Mouse (Mus musculus): ENCODE results near the gene Poc1b. TPM values are rescaled to one million over a fixed set of nuclear protein-coding genes. Genes with fewer than 3 reads are reported as not detected.

The Poc1b gene
- polyA plus RNA-seq, 1 experiment from 2014 or later, result 10.0 TPM

DNA sequence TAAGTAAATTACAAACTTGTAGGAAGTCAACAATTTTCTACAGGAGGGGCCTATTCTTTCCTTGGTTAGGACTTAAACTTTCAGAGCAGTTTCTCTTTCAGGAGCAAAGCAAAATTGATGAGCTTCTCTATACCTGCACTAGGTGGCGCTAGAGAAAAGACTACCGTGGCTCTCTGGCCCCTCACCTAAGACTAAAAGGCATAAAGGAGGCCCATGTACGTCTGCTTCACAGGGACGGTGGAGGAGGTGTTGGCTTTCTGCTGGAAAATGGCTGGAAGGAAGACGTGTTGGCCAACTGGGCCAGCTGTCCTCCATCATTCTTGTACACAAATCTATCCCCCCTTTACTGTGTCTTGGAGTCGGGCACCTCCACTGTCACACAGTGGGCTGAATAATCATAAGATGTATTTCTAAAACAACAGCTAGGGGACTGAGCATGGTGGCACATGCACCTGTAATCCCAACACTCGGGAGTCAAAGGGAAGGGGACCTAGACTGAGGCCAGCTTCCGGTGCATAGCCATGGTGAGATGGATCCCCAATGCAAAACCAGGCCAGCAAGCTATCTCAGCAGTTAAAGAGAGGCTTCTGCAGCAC is 55.2 kb downstream of the Poc1b start:
- WGBS, result 35% methylated on average over 8 of the region's 8 CpGs
- H3K4me2 ChIP-seq, result no peak overlapping the region
- no peak overlapping the region for H3K4me3 ChIP-seq
- H3K9me3 ChIP-seq, result no peaks in the 10 kb centered on the region
- no peak for ATAC-seq (ENCODE audit: extremely low read depth, insufficient number of reproducible peaks, low FRiP score, low TSS enrichment)
- peaks cover 11% of the 10 kb centered on the region for H3K36me3 ChIP-seq
- no peak overlapping the region for H3K27ac ChIP-seq (replicated peaks)
- H3K4me1 ChIP-seq, result peaks cover 12% of the 10 kb centered on the region
- no peaks in the 10 kb centered on the region for H3K27me3 ChIP-seq (replicated peaks)
- no peak overlapping the region for H3K9ac ChIP-seq

DNA sequence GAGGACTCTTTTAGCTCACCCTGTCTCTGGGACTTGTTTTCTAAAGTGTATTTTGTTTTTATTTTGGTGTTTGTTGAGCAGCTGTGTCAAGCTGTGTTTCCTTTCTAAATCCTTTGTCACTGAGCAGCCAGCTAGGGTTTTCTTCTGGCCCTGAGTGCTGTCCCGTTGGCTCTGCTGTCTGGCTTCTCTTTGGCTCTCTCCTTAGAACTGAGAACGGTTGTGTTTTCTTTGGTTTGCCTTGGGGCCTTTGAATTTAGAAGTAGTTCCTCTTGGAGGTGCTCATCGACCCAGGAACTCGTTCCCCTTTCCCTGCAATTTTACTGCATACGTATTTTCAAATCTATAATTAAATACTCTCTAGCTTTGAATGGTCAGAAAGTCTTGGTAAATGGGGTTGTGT is 56.2 kb downstream of the Poc1b start:
- Histone ChIP-seq H3K27ac (replicated peaks) (no peak overlapping the region), H3K4me3 (no peak overlapping the region), H3K9me3 (no peaks in the 10 kb centered on the region), H3K4me2 (no peak overlapping the region), H3K36me3 (peaks cover 6% of the 10 kb centered on the region), H3K27me3 (replicated peaks) (no peaks in the 10 kb centered on the region), H3K9ac (no peak overlapping the region), H3K4me1 (peaks cover 12% of the 10 kb centered on the region)
- WGBS, result 87% methylated on average over 5 of the region's 5 CpGs
- no peak for ATAC-seq (ENCODE audit: extremely low read depth, insufficient number of reproducible peaks, low FRiP score, low TSS enrichment)

DNA sequence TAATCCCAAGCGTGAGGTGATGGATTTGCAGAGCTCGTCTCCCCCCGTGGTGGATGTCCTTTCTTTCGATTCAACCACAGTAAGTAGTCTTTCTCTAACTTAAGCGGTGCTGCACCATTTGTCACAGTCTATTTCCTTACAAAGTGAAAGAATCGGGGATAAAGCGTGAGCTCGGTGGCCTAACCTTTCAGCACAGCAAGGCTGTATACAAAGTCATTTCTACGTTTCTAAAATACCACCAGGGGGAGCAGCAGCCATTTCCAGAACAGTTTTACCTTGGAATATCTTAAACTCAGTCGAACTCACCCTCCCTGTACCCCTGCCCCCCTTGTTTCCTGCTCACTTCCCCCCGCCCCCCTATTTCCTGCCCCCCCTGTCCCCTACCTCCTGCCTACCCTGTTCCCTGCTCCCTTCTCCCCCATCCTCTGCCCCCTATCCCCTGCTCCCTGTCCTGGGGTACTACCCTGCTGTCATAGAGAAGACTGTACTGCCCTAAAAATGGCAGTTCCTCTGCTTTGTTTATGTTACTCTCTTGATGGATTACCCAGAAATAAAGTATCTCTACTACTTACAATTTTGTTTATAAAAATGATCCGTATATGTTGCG is 58.1 kb downstream of the Poc1b start:
- peak overlapping the region; percentile 26; the same call in 1 of the 2 replicates for H3K27ac ChIP-seq (replicated peaks)
- ATAC-seq (ENCODE audit: extremely low read depth, insufficient number of reproducible peaks, low FRiP score, low TSS enrichment), result no peak
- H3K9me3 ChIP-seq, result no peaks in the 10 kb centered on the region
- peaks cover 4% of the 10 kb centered on the region for H3K36me3 ChIP-seq
- no peaks in the 10 kb centered on the region for H3K27me3 ChIP-seq (replicated peaks)
- peak overlapping the region; percentile 29; the same call in 1 of the 2 replicates for H3K4me2 ChIP-seq
- WGBS, result 44% methylated on average over 13 of the region's 13 CpGs
- no peak overlapping the region for H3K4me3 ChIP-seq
- H3K9ac ChIP-seq, result no peak overlapping the region
- H3K4me1 ChIP-seq, result peaks cover 26% of the 10 kb centered on the region

DNA sequence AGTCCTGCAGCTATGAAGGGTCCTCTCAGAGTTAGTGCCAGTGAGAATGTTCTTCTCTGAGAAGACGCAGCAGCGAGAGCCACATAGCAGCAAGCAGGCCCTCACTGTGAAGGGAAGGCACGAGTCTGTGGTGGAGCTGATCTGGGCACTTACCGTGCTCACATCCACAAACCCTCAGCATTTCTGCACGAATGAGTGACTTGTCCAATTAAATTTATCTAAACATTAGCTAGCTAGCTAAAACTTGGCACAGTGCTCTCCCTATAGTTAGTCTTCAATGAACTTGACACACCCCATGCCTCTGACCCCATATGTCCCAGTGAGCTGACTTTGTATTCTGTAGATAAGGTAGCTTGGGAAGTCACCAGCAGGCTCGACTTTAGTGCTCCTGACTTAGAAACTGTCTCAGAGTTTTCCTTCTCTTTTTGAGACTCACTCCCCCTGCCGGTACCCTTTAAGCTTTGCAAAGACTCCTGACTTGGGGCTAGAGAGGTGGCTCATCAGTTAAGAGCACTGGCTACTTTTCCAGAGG is 59.0 kb downstream of the Poc1b start:
- Histone ChIP-seq H3K27ac (replicated peaks) (peak overlapping the region; percentile 26; the same call in 1 of the 2 replicates), H3K4me3 (no peak overlapping the region), H3K4me1 (peaks cover 30% of the 10 kb centered on the region), H3K9me3 (no peaks in the 10 kb centered on the region), H3K36me3 (no peaks in the 10 kb centered on the region; the same call in 1 of the 2 replicates), H3K27me3 (replicated peaks) (no peaks in the 10 kb centered on the region), H3K4me2 (no peak overlapping the region), H3K9ac (no peak overlapping the region)
- WGBS, result 52% methylated on average over 7 of the region's 7 CpGs
- no peak; the same call in 1 of the 2 replicates for ATAC-seq (ENCODE audit: extremely low read depth, insufficient number of reproducible peaks, low FRiP score, low TSS enrichment)

DNA sequence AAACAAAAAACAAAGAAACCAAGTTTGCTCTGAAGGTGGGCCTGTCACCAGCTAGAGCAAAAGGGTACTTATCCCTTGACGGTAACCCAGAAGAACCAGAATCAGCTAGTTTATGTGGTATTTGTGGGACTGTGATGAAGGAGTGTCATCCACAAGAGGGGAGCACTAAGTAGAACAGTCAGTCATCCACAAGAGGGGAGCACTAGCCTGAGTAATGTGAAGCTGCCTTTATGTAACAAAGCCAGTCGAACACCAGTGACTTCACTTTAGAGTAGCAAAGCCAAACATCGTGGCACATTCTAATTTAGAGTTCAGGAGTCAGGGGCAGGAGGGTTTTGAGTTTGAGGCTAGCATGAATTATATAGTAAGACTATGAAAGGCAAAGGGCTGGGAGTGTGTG is 59.6 kb downstream of the Poc1b start:
- peaks cover 34% of the 10 kb centered on the region for H3K4me1 ChIP-seq
- H3K27ac ChIP-seq (replicated peaks), result no peak overlapping the region
- no peak overlapping the region for H3K9ac ChIP-seq
- H3K4me2 ChIP-seq, result no peak overlapping the region
- H3K36me3 ChIP-seq, result no peaks in the 10 kb centered on the region
- no peaks in the 10 kb centered on the region for H3K9me3 ChIP-seq
- no peaks in the 10 kb centered on the region for H3K27me3 ChIP-seq (replicated peaks)
- WGBS, result 64% methylated on average over 3 of the region's 3 CpGs
- ATAC-seq (ENCODE audit: extremely low read depth, insufficient number of reproducible peaks, low FRiP score, low TSS enrichment), result no peak
- no peak overlapping the region for H3K4me3 ChIP-seq

DNA sequence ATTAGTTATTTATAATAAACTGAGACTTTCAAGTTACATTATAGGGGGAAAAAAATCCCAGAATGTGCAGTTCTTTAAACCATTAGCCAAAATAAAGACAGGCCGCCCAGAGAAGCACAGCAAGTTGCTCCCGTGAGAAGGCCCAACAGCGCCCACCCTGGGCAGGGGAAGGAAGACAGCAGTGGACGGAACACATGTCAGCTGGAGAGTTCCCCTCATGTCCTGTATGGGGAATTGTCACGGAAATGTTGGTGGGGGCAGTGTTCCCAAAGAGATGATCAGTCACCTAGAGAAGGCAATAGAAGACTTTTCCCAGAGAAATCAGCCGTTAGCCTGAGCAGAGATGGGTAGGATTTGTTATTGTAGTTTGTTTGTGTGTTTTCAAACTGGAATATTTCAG is 61.6 kb downstream of the Poc1b start:
- H3K27me3 ChIP-seq (replicated peaks), result no peaks in the 10 kb centered on the region
- WGBS, result 58% methylated on average over 6 of the region's 6 CpGs

DNA sequence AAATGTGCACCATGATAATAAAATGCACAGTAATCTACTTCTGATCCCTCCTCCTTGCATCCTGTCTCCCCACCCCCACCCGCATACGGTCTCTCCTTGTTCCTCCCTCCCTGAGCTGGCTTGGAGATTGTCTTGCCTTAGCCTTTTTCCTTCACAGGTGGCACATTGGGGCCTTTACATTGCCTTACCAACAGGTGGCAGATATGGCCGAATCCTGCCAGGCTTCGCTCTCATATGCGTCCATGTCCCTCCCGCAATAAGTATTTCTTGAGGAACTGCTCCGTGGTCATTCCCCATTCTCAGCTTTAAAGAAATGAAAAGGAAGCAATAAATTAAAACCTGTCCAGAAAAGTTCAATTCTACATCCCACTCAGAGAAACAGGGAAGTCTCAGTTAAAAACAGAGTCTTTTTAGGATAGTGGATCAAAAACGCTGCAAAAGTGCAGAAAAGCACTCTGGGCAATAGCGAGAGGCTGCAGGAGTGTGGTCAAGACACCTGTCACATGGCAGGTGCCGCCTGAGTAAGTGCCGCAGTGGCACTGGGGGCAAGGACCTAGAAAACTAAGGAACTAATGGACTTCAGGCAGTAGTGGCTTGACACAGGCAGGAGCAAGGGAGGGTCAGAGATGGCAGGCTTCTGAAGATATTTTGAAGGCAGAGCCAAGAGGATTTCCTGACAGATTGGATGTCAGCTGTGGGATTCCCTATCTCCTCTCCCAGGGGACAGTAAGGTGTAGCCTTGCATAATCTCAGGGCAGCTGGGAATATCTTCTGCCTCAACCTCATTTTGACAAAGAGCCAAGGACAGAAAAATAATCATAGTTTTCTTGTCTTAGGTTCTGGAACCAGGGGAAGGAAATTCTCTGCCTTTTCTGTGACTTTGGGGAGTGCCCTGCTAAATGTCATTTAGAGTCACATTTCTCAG is 62.3 kb downstream of the Poc1b start:
- Histone ChIP-seq H3K27ac (replicated peaks) (peak overlapping the region; percentile 53), H3K9me3 (no peaks in the 10 kb centered on the region), H3K4me1 (peaks cover 51% of the 10 kb centered on the region), H3K36me3 (no peaks in the 10 kb centered on the region), H3K9ac (no peak overlapping the region), H3K27me3 (replicated peaks) (no peaks in the 10 kb centered on the region), H3K4me3 (no peak overlapping the region), H3K4me2 (0 out of 2 replicates have a peak overlapping the region, but pooled peaks have one; percentile 6)
- WGBS, result 63% methylated on average over 11 of the region's 11 CpGs
- no peak for ATAC-seq (ENCODE audit: extremely low read depth, insufficient number of reproducible peaks, low FRiP score, low TSS enrichment)

More for the DNA sequence above, 61.6 kb downstream of the Poc1b start:
- no peak for ATAC-seq (ENCODE audit: extremely low read depth, insufficient number of reproducible peaks, low FRiP score, low TSS enrichment)
- Histone ChIP-seq H3K9ac (no peak overlapping the region), H3K4me3 (no peak overlapping the region), H3K4me2 (no peak overlapping the region), H3K27ac (replicated peaks) (no peak overlapping the region), H3K9me3 (no peaks in the 10 kb centered on the region), H3K4me1 (peaks cover 51% of the 10 kb centered on the region), H3K36me3 (no peaks in the 10 kb centered on the region)

DNA sequence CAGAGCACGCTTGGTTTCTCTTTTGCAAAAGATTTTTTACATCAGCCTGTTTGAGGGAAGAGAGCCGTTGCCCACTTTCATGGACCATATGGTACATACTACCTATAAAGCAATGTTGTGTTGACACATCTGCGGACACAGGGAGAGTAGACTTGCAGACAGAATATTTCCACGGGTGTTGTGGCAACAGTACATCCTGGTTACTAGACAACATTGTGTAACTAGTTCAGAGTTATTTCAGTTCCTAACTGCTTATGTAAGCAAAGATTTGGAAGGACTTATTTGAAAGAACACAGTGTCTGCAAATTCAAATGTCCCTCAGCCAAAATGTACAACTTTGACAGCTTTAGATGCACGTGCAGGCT is 62.9 kb downstream of the Poc1b start:
- H3K27me3 ChIP-seq (replicated peaks), result no peaks in the 10 kb centered on the region
- ATAC-seq (ENCODE audit: extremely low read depth, insufficient number of reproducible peaks, low FRiP score, low TSS enrichment), result no peak

DNA sequence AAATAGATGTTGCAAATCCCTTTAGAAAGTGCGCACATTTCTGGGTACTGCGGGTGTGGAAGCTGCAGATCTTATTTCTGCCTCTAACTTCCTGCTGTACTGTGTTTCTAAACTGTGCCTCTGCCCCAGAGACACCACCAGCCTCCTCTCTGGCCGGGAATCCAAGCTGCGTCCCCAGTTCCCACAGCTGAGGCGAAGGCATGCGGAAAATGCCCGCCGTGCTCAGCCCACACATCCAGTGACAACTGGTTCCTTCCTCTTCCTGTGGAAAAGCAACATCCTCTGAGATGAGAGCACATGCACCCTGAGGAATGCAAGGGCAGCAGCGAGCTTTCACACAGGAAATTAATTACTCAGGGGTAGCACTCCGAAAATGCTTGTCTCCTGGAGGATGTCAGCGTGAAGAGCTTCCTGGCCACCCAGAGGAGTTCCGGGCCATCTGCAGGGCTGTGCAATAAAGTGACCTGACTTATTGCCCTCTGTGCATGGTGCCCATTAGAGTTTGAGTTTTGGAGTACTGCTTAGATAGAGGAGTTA is 65.2 kb downstream of the Poc1b start:
- no peak for ATAC-seq (ENCODE audit: extremely low read depth, insufficient number of reproducible peaks, low FRiP score, low TSS enrichment)
- Histone ChIP-seq H3K4me2 (peak overlapping the region; percentile 62), H3K4me1 (peaks cover 39% of the 10 kb centered on the region), H3K27ac (replicated peaks) (peak overlapping the region; percentile 83), H3K9ac (peak overlapping the region; percentile 68), H3K27me3 (replicated peaks) (no peaks in the 10 kb centered on the region), H3K9me3 (no peaks in the 10 kb centered on the region), H3K4me3 (peak overlapping the region; percentile 36), H3K36me3 (no peaks in the 10 kb centered on the region)
- WGBS, result 9% methylated on average over 12 of the region's 12 CpGs

More for the DNA sequence above, 62.9 kb downstream of the Poc1b start:
- H3K36me3 ChIP-seq, result no peaks in the 10 kb centered on the region
- WGBS, result 57% methylated on average over 5 of the region's 5 CpGs
- peak overlapping the region; percentile 53 for H3K27ac ChIP-seq (replicated peaks)
- no peaks in the 10 kb centered on the region for H3K9me3 ChIP-seq
- H3K9ac ChIP-seq, result no peak overlapping the region
- no peak overlapping the region for H3K4me2 ChIP-seq
- no peak overlapping the region for H3K4me3 ChIP-seq
- H3K4me1 ChIP-seq, result peaks cover 51% of the 10 kb centered on the region

DNA sequence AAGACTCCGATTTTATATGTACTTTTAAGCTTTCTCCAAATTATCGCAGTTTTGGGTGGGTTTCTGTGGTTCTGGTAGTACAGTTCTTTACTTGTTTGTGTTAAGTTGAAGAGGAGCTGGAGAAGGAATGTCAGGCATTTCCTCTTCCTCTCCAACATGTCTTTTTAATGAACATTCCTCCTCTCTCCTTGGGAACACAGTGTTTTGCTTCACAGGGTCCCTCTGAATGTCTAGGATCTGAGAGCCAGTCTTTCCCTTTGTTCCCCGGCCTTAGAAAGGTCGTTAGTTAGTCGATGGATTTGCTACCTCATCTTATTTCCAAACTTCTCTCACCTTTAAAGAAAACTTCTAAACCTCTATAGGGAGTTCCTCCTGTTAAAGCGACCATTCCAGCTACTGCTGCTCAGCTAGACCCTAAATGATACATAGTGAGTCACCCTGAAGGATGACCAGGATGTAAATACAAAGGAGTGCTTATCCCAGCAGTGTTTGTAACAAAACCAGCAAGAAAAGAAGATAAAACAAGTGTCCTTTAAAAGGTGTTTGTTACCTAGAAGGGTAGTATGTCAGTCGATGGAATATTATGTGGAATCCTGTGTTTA is 66.2 kb downstream of the Poc1b start:
- peak overlapping the region; percentile 83 for H3K27ac ChIP-seq (replicated peaks)
- H3K9ac ChIP-seq, result no peak overlapping the region
- no peaks in the 10 kb centered on the region for H3K9me3 ChIP-seq
- peaks cover 39% of the 10 kb centered on the region for H3K4me1 ChIP-seq
- H3K27me3 ChIP-seq (replicated peaks), result no peaks in the 10 kb centered on the region
- H3K36me3 ChIP-seq, result no peaks in the 10 kb centered on the region
- no peak for ATAC-seq (ENCODE audit: extremely low read depth, insufficient number of reproducible peaks, low FRiP score, low TSS enrichment)
- WGBS, result 42% methylated on average over 7 of the region's 7 CpGs
- H3K4me3 ChIP-seq, result no peak overlapping the region
- H3K4me2 ChIP-seq, result no peak overlapping the region

DNA sequence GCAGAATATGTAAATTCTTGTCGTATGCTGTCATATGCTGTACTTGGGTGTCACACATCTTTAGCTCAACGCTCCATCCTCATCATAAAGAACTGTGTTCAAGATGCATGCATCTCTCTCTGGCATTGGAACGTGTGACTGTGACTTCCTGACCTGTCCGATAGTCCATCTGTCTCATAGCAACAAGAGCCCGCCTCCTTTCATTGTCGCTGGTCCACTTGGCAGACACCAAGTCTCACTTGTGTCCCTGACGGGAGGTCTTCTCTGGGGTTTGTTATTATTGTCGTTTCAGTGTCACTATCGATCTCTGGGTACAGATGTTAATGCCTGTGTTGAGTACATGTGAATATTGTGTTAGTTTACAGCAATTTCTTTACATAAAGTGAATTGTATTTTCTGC is 70.1 kb downstream of the Poc1b start:
- 67% methylated on average over 9 of the region's 9 CpGs for WGBS
- ATAC-seq (ENCODE audit: extremely low read depth, insufficient number of reproducible peaks, low FRiP score, low TSS enrichment), result no peak

More for the DNA sequence above, 70.1 kb downstream of the Poc1b start:
- Histone ChIP-seq H3K27me3 (replicated peaks) (no peaks in the 10 kb centered on the region), H3K9me3 (no peaks in the 10 kb centered on the region), H3K4me3 (no peak overlapping the region), H3K4me2 (no peak overlapping the region), H3K9ac (no peak overlapping the region), H3K4me1 (peaks cover 14% of the 10 kb centered on the region), H3K27ac (replicated peaks) (no peak overlapping the region), H3K36me3 (no peaks in the 10 kb centered on the region)
